Mouse (Mus musculus) small intestine, adult 2 months (tissue): ENCODE measurements around the gene Mstn. TPM values are rescaled to one million over a fixed set of nuclear protein-coding genes. Genes with fewer than 3 reads are reported as not detected.

ENCODE experiments used
- H3K27ac ChIP-seq: fragments of 200-500 bp; 2 replicates; pipeline ENCODE4 v1.5.1; 2012; ENCODE audit warnings: low read depth, low read length, control low read depth, inconsistent platforms; ENCODE audit not compliant: insufficient read depth
- H3K27me3 ChIP-seq: fragments of 200-500 bp; 2 replicates; pipeline ENCODE4 v1.6.1; 2012; ENCODE audit warnings: mild to moderate bottlenecking, moderate library complexity, low read length, inconsistent platforms; ENCODE audit not compliant: control insufficient read depth, insufficient read depth
- H3K36me3 ChIP-seq: fragments of 200-500 bp; 2 replicates; pipeline ENCODE4 v1.6.1; 2012; ENCODE audit warnings: mild to moderate bottlenecking, low read length, control low read depth, inconsistent platforms; ENCODE audit not compliant: control insufficient read depth, insufficient read depth
- H3K4me1 ChIP-seq: fragments of 200-500 bp; 2 replicates; pipeline ENCODE4 v1.6.1; 2012; ENCODE audit warnings: low read length, inconsistent platforms, mixed read lengths; ENCODE audit not compliant: control insufficient read depth, insufficient read depth, insufficient read length
- H3K4me3 ChIP-seq: fragments of 200-500 bp; 2 replicates; pipeline ENCODE4 v1.5.1; 2012; ENCODE audit warnings: low read depth, mild to moderate bottlenecking, control low read depth, inconsistent platforms, low read length, moderate library complexity
- CTCF ChIP-seq: fragments of 200-500 bp; IDR thresholded peaks from 2 replicates; pipeline ENCODE4 v1.5.1; 2012; ENCODE audit warnings: low read depth, mild to moderate bottlenecking, control low read depth, inconsistent platforms, low read length, moderate library complexity, mixed read lengths; ENCODE audit not compliant: insufficient replicate concordance, insufficient read length; ENCODE audit errors: extremely low read depth
- POLR2A ChIP-seq: fragments of 200-500 bp; IDR thresholded peaks from 2 replicates; pipeline ENCODE4 v1.6.1; 2012; ENCODE audit warnings: low read depth, mild to moderate bottlenecking, control low read depth, inconsistent platforms, low read length, moderate library complexity
- WGBS: fragments of 180-500 bp; shearing (Covaris S2); methylation state at CpG from one replicate; pipeline ENCODE4 v1.1.7; 2018; 5-methylcytosine and 5-hydroxymethylcytosine counted together
- polyA plus RNA-seq: library from polyadenylated mRNA; depleted of rRNA; stranded (reverse); fragments of >200 nt; gene quantifications from 2 replicates; pipeline ENCODE4 v1.2.3, GENCODE M21; 2012

Mstn gene
- polyA plus RNA-seq, 1 experiment, result not detected

DNA sequence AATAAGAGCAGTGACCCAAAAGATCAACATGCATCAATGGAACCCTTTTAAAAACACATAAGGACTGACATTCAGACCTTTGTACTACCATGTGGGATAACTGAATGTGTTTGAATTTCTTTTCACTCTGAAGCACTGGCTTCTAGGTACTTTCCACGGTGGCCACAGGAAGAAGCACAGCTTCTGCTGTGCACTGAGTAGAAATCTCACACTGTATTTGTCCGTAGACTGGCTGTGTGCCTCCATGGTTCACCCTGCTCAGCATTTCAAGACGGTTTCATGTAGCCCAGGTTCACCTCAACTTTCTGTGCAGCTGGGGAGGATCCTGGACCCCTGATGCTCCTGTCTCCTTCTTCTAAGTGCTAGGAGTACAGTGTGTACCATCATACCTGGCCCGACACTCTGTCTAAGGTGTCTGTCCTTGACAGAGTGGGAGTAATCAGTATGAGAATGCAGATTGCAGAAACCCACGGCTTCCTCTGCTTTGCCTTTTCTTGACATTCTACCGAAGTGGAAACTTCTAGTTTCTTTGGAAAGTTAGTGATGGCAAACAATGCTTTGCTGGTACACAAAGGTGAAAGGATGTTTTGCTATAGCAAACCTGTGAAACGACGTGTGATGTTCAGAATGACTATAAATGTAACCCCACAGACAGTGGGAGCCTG is 11.5 kb upstream of the Mstn start:
- Histone ChIP-seq H3K27ac (no peak overlapping the region), H3K4me3 (no peak overlapping the region), H3K36me3 (no peaks in the 10 kb centered on the region), H3K4me1 (no peaks in the 10 kb centered on the region), H3K27me3 (no peaks in the 10 kb centered on the region)
- TF ChIP-seq POLR2A (no peak), CTCF (no peak)
- WGBS, result 68% methylated on average over 8 of the region's 8 CpGs

DNA sequence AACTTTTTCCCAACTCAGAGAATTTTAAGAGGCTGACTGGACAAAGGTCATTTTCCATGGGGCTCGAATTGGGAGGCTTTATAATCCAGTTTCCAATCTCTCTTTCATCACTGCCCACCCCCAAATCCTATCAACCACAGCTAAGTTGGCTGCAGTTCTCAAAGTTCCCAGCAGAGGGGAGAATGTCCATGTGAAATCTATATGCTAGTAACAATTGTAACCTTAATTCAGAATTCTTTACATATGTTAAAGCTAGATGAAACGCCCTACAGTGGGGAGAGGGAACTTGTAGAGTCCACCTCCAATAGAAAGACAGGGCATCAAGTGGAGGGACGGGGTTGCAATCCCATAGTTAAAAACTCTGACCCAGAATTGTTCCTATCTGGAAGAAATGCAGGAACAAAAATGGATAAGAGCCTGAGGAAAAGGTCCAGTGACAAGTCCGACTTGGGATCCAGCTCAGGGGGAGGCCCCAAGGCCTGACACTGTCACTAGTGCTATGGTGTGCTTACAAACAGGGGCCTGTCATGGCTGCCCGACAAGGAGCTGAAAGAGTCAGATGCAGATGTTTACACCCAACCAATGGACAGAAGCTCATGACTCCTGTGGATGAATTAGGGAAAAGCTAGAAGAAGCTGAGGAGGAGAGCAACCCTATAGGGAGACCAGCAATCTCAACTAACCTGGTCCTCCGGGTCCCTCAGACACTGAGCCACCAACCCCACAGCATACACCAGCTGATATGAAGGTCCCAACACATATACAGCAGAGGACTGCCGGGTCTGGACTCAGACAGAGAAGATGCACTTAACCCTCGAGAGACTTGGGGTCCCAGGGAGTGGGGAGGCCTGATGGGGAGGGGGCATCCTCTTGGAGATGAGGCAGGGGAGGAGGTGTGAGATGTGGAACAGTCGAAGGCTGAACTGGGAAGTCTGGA is 8.1 kb upstream of the Mstn start:
- H3K4me1 ChIP-seq, result no peaks in the 10 kb centered on the region
- WGBS, result 44% methylated on average over 9 of the region's 9 CpGs
- H3K36me3 ChIP-seq, result no peaks in the 10 kb centered on the region
- no peak overlapping the region for H3K27ac ChIP-seq
- no peak overlapping the region for H3K4me3 ChIP-seq
- no peaks in the 10 kb centered on the region for H3K27me3 ChIP-seq
- TF ChIP-seq CTCF, result no peak

GRCm38 (mm10) chr1:53059106-53059505 is 2.3 kb upstream of the Mstn start:
- no peaks in the 10 kb centered on the region for H3K27me3 ChIP-seq
- H3K27ac ChIP-seq, result no peak overlapping the region
- no peaks in the 10 kb centered on the region for H3K36me3 ChIP-seq
- H3K4me3 ChIP-seq, result no peak overlapping the region
- TF ChIP-seq CTCF (no peak), POLR2A (no peak)
- H3K4me1 ChIP-seq, result no peaks in the 10 kb centered on the region
- WGBS, result 49% methylated on average over 5 of the region's 5 CpGs

DNA sequence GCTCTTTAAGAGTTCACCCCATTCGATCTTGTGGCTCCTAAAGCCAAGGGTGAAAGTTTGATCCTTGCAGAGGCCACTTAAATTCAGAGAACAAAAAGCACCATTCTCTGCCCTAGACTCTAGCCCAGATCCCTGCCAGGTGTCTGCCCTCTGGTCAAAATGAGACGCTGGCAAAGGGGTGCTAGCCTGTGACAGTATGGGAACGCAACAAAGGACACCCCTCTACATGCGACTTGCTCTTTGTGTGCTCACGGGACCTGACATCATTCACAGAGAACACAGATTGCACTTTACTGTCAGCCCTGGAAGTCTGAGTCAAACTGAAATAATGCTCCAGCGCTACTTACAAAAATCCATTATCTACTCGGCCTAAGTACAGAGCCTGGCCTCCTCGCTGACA is 941 bp upstream of the Mstn start:
- 78% methylated on average over 8 of the region's 8 CpGs for WGBS
- H3K4me1 ChIP-seq, result no peaks in the 10 kb centered on the region

DNA sequence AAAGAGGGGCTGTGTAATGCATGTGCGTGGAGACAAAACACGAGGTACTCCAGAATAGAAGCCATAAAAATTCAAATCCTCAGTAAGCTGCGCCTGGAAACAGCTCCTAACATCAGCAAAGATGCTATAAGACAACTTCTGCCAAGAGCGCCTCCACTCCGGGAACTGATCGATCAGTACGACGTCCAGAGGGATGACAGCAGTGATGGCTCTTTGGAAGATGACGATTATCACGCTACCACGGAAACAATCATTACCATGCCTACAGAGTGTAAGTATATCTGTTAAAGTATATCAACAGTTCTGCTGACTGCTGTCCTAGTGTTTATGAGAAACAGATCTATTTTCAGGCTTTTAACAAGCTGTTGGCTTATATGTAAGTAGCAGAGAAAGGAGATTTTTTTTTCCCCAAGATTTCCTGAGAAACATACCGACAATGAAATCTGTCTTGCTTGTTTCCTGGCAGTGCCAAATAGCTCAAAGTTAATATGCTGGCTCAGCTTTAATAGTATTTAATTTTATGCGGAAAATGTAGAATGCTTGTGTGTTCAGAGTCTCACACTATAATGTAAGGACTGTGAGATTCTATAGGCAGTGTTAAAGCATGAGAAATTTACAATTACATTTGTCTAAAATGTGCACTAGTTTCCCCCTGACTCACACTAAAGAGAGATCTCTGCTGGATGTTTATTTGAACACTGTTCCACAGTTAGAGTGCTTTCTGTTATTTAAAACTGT is 600 bp downstream of the Mstn start:
- WGBS, result 53% methylated on average over 13 of the region's 13 CpGs
- no peak overlapping the region for H3K27ac ChIP-seq
- H3K27me3 ChIP-seq, result no peaks in the 10 kb centered on the region
- H3K36me3 ChIP-seq, result no peaks in the 10 kb centered on the region
- TF ChIP-seq CTCF (no peak), POLR2A (no peak)
- H3K4me3 ChIP-seq, result no peak overlapping the region
- no peaks in the 10 kb centered on the region for H3K4me1 ChIP-seq

More for the DNA sequence above, 941 bp upstream of the Mstn start:
- H3K4me3 ChIP-seq, result no peak overlapping the region
- no peaks in the 10 kb centered on the region for H3K36me3 ChIP-seq
- H3K27ac ChIP-seq, result no peak overlapping the region
- TF ChIP-seq CTCF, result no peak
- no peak for TF ChIP-seq POLR2A
- H3K27me3 ChIP-seq, result no peaks in the 10 kb centered on the region

DNA sequence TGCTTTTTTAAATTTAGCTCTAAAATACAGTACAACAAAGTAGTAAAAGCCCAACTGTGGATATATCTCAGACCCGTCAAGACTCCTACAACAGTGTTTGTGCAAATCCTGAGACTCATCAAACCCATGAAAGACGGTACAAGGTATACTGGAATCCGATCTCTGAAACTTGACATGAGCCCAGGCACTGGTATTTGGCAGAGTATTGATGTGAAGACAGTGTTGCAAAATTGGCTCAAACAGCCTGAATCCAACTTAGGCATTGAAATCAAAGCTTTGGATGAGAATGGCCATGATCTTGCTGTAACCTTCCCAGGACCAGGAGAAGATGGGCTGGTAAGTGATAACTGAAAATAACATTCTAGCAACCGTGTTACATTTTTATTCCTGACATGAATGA is 2.5 kb downstream of the Mstn start:
- H3K27ac ChIP-seq, result no peak overlapping the region
- 86% methylated on average over 4 of the region's 4 CpGs for WGBS
- H3K36me3 ChIP-seq, result no peaks in the 10 kb centered on the region
- no peaks in the 10 kb centered on the region for H3K27me3 ChIP-seq
- TF ChIP-seq POLR2A, result no peak
- TF ChIP-seq CTCF, result no peak
- no peak overlapping the region for H3K4me3 ChIP-seq
- no peaks in the 10 kb centered on the region for H3K4me1 ChIP-seq

DNA sequence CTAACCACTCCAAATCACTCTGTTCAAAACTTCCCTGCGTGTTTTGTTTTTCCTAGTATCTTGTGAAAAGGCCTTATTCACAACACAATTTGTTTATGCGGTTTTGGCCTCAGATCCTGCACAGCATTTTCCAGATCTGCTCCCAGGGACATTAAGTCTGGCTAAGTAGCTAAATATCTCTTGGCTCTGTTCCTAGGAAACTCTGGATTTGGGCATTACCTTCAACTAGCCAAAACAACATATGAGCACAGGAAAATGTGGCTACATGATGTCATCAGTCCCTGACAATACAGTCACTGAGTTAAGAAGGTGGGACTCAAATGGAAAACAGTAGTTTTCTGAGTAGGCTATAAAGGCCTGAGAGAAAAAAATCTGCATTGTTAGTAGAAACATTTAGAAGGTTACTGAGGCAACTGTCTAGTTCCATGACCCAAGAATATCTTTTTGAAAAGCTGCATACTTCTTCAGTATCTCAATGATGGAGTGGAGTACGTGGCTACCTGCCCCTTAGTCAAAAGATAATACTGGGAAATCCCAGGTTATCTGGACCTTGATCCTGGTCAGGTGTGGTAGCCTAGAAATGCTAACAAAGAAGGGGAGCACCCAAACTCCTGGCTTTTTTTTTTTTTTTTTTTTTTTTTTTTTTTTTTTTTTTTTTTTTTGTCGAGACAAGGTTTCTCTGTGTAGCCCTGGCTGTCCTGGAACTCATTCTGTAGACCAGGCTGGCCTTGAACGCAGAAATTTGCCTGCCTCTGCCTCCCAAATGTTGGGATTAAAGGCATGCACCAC is 8.5 kb downstream of the Mstn start:
- WGBS, result 65% methylated on average over 5 of the region's 5 CpGs
- Histone ChIP-seq H3K36me3 (no peaks in the 10 kb centered on the region), H3K27me3 (no peaks in the 10 kb centered on the region), H3K4me1 (no peaks in the 10 kb centered on the region), H3K27ac (no peak overlapping the region), H3K4me3 (no peak overlapping the region)
- TF ChIP-seq CTCF (no peak), POLR2A (no peak)
